Mouse (Mus musculus) thymus, adult 18-20 months (tissue): ENCODE data around the gene Hnrnpll.

ENCODE experiments used
- DNase-seq, 2 experiments: peaks; one replicate each; pipeline ENCODE4 v3.0.0; 2022; ENCODE audit warnings: mixed read lengths in 2 of 2

Hnrnpll gene

GRCm38 (mm10) chr17:79995091-79995691 lies 66.9 kb downstream of the Hnrnpll start:
- DNase-seq = no peak

- DNase-seq = no peak
These were observed 70.0 kb downstream of the Hnrnpll start for GRCm38 (mm10) chr17:79992114-79992513.

GRCm38 (mm10) chr17:79991166-79991958 lies 70.8 kb downstream of the Hnrnpll start:
- DNase-seq = no peak

GRCm38 (mm10) chr17:79990161-79990560 lies 72.0 kb downstream of the Hnrnpll start:
- DNase-seq = no peak

GRCm38 (mm10) chr17:79984450-79984849 lies 77.7 kb downstream of the Hnrnpll start:
- no peak for DNase-seq

GRCm38 (mm10) chr17:79982955-79983529 lies 79.1 kb downstream of the Hnrnpll start:
- DNase-seq = no peak

- peak; percentile 67 to 84 for DNase-seq
These were observed 79.6 kb downstream of the Hnrnpll start for GRCm38 (mm10) chr17:79982548-79982947.

GRCm38 (mm10) chr17:79981758-79982481 lies 80.2 kb downstream of the Hnrnpll start:
- DNase-seq = no peak

- DNase-seq = no peak
These were observed 80.8 kb downstream of the Hnrnpll start for GRCm38 (mm10) chr17:79981348-79981747.

- no peak for DNase-seq
These were observed 81.6 kb downstream of the Hnrnpll start for GRCm38 (mm10) chr17:79980421-79981120.
